Mouse (Mus musculus) kidney, adult 2 months (tissue): ENCODE data around the gene Abhd12b.

Source experiments
- CTCF ChIP-seq: fragments of 200-500 bp; conservative IDR thresholded peaks from 2 replicates; pipeline ENCODE4 v1.5.1; 2011; ENCODE audit warnings: low read depth, mild to moderate bottlenecking, control low read depth, low read length, moderate library complexity, mixed read lengths; ENCODE audit not compliant: insufficient read depth, insufficient read length
- POLR2A ChIP-seq: fragments of 200-500 bp; IDR thresholded peaks from one replicate; pipeline ENCODE4 v1.6.1; 2011; ENCODE audit warnings: low read depth, low read length, control low read depth

DNA sequence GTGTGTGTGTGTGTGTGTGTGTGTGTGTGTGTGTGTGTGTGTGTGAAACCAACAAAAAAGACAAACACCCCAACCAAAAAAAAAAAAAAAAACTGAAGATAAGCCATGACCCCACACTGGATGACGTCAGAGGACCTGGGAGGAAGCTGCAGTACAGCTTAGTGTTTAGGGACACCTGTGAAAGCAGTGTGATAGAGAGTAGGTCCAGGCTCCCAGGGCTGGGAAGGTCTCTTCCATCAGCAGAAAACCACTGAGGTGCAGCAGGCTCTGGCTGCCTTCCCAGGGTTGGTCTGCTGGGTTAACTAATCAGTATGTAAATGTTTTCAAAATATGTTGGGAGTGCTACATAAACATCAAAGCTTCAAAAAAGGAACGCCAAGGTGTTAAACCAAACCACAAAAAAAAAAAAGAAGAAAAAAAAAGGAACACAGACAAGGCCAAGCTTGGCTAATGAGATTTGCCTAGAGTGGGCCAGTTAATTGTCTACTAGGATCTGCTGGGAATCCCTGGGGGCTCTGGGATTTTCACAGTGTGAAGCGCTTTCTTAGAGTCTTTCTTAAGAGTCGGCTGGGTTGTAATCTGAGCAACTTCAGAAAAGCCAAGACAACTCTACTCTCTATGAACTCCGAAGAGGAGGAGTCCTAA, 49.0 kb upstream of the Abhd12b start:
- TF ChIP-seq CTCF (no peak), POLR2A (no peak)
